Mouse (Mus musculus): Measurements from ENCODE around the gene Amh.
"Not testable (repeated sequence)": the region's sequence is repeated elsewhere in the genome, so short reads cannot be mapped to it uniquely, and the experiment has no call there.

Amh gene

DNA sequence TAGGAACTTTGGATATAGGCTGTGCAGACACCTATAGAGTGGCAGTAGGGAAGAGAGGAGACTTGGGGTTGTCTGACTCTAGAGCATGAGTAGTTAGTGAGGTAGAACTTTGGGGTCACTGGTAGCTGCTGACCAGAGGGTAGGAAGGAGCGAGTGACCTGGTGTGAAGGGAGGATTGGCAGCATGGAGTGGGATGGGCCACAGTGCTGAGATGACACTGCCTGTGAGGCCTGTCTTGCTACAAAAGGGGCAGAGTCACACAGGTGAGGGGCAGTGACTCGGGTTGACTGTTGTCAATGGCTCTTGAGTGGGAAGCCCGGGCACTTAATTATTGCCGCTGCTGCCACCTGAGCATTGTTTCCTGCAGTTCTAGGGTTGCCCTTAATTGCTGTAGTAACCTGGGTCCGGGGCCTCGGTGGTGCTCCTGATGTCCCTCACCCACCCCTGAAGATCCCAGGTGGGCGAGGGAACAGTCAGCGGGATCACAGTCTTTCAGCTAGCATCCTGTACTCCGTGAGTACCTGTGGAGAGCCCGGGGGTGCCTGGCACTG, 22.9 kb downstream of the Amh start:
- no peak for DNase-seq (ENCODE audit: low spot score)

GRCm38 (mm10) chr10:80828587-80828986, 23.5 kb downstream of the Amh start:
- DNase-seq (ENCODE audit: low spot score), result not testable (repeated sequence)

DNA sequence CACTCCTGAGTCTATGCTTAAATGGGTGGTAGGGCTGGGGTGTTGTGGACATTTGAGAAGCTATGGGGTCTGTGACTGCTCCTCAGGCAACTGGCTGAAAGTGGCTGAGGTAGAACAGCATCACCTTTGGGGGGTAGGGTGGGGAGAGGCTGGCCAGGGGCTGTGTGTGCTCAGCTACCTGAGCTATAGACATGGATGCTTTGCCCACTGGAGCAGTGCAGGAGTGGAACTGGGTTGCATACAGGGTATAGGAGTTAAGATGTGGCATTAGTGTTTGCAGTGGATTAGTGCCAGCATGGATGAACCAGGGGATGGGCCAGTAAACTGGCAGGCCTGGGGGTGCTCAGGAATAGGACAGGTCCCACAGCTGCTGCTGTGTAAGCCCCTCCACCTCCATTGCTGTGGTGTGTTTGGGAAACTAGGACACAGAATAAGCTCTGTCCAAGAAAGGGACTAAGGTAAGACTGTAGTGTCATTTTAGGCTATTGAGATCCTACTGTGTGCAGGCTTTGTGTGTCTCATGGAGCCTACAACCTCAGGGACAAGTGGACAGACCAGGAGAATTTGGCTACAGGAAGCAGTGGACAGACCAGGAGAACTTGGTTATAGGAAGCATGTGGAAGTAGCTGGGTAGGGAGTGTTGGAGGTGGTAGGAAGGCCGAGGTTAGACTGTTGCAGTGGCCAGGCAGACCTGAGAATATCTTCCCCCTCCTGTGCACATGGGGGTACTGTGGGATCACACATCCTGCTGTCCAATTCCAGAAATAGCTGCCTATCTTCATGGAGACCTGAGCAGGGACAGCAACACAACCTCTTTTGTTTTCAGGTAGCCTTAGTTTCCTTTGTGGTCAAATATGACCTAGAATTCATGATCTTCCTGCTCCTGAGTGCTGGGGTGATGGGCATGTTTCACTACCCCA, 24.6 kb downstream of the Amh start:
- no peak for DNase-seq (ENCODE audit: low spot score)

DNA sequence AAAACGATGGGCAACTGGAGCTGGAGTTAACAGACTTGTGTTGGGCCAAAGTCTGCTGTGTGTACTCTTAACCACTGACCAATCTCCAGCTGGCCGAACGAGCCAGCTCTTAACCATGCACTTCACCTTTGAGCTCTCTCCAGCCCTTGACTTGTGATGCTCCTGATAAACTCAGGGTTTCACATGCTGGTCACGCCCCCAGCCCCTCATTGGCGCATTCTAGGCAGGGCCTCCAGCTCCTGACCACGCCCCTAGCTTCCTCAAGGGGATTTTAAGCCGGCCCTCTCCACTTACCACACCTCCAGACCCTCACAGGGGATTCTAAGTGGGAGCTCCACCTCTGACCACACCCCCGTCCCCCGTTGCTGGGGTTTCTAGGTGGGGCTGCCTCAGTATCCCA, 26.1 kb downstream of the Amh start:
- DNase-seq (ENCODE audit: low spot score), result peak; percentile 95

DNA sequence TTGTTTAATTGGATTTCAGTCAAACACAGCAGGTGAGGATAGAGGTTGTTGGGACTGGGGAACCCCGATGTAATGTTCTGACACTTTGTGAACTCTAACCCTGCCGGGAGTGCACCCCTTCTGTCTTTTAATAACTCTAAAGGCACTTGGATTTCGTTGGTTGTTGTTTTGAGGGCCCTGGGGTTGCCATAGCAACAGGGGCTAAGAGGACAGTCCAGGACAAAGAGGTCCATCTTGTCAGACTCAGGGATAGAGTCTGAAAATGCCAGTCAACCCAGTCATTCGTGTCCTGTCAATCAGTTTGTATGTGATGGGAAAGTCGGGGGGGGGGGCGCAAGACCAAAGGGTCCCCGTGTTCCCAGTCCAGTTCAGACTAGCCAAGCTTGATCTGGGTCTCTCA, 27.8 kb downstream of the Amh start:
- DNase-seq (ENCODE audit: low spot score), result no peak

GRCm38 (mm10) chr10:80835617-80836016, 30.6 kb downstream of the Amh start:
- no peak for DNase-seq (ENCODE audit: low spot score)

DNA sequence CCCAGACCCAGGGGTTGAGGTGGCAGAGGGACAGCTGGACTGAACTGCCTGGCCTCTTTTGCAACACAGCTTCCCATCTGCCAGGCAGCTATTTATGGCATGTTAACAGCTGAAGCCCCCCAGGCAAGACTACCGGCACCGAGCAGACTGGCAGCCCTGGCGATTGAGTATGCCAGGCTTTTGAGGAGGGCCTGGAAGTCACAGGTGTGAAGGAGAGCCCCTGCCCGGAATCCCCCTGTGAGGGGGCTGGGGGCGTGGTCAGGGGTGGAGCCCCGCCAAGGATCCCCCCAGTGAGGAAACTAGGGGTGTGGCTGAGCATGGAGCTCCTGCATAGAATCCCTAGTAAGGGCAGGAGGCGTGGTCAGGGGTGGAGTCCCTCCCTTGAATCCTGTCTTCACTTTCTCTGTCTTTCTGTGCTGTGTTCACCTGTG, 31.9 kb downstream of the Amh start:
- no peak for DNase-seq (ENCODE audit: low spot score)

- no peak for DNase-seq (ENCODE audit: low spot score)
Observed at GRCm38 (mm10) chr10:80837827-80838226, 32.8 kb downstream of the Amh start.

DNA sequence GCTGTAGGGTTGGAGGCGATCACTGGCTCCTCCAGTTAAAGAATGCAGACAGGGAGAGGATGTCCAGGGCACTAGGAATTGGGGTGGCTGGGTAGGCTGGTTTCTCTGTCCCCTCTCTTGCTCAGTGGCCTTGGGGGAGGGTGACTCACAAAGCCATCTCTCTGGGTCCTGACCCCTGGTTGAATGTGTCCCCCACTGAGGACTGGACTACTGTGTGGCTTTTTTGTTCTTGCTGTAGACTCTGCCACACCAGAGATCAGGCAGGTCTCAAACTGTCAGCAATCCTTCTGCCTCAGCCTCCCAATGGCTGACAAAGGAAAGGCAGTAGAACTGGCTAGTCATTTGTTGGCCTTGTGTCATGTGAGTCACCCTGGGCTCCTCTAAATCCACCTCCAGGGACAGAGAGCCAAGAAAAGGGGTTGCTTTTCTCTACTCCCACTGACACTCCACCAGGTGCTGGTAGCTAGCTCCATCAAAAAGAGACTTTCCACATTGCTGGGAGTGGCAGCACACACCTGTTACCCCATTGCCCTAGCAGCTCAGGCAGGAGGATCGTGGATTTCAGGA, 33.4 kb downstream of the Amh start:
- no peak for DNase-seq (ENCODE audit: low spot score)

DNA sequence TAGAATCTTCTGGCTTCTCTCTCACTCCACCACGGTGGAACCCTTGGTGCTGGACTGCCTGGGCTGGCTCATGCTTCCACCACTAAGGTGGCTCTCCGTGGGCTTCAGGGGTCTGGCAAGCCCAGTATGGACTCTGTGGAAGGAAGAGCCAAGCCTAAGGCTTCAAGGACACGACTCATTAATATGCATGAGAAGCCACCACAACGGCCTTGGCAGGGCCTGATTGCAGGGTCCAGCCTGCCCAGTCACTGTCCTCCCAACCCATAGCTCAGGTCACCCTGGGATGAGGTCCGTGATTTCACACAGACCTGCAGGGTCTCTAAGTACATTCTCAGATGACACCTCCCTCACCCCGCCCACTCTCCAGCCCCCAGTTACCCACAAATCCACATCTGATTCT, 34.8 kb downstream of the Amh start:
- DNase-seq (ENCODE audit: low spot score), result no peak

- no peak for DNase-seq (ENCODE audit: low spot score)
Observed at GRCm38 (mm10) chr10:80841685-80842084, 36.6 kb downstream of the Amh start.

- DNase-seq (ENCODE audit: low spot score), result no peak
Observed at GRCm38 (mm10) chr10:80842334-80842733, 37.3 kb downstream of the Amh start.

- DNase-seq (ENCODE audit: low spot score), result no peak
Observed at GRCm38 (mm10) chr10:80843087-80843930, 38.3 kb downstream of the Amh start.

- DNase-seq (ENCODE audit: low spot score), result peak; percentile 48
Observed at GRCm38 (mm10) chr10:80843931-80844547, 39.0 kb downstream of the Amh start, which contains the start of gene Lingo3. Lingo3 (minus strand) TSS chr10:80844039.

- no peak for DNase-seq (ENCODE audit: low spot score)
Observed at GRCm38 (mm10) chr10:80845055-80845693, 40.1 kb downstream of the Amh start.

DNA sequence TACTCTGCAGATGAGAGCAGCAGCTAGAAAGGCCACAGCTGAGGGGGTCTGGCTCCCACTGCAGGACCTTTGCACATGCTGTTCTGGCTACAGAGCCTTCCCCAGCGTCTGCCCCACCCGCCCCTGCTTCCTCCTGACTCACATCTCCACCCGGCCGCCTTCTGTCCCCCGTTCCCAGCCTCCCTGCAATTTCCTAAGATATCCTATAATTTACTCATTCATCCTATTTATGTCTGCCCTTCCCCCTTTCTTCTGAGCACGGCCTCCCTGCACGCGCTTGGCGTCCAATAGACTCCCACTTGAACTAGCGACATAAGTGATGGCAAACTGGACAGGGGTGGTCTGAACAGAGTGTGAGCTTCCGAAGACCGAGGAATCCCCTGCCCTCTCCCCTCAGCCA, 40.7 kb downstream of the Amh start:
- no peak for DNase-seq (ENCODE audit: low spot score)

- DNase-seq (ENCODE audit: low spot score), result peak; percentile 66
Observed at GRCm38 (mm10) chr10:80848571-80848970, 43.5 kb downstream of the Amh start.

DNA sequence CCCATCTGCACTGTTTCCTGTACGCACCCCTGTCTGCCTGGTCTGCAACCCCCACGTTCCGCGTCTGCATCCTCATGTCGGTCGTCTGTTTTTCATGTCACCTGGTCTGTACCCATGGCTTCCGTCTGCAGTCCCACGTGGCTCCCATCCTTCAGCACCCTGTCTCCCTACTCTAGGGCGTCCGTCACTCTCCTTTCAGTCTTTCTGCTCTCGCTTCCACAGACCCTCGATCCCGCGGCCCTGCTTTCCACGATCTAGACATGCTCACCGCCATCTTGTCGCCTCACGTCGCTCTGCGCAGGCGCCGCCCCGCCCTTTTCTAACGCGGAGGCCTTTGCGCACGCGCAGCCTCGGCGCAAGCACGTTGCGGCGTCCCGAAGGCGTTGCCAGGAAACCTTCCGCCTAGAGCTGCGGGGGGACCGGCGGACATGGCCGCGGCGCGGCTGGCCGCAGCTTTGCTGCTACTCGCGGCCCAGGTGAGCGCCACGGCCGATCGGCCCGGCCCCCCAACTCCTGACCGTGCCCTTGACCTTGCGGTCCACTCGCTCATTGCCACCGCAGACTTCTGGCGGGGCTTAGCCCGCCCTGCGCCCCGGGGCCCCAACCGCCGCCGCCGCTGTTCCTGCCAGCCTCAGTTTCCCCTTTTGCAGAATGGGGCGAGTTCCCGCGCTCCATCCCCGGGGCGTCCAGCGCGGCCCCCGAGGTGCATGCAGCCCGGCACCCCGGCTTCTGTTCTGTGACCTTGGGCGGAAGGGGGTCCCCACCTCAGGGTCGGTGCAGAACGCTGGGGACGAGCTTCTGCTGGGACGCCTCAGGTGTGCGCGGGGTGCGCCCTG, 50.1 kb downstream of the Amh start, which contains the start of the genes Lsm7 and Sppl2b:
Gene Lsm7 (minus strand): TSS at position 297 of the 836 bp plus-strand sequence.
Gene Sppl2b (plus strand): TSS at position 363 of the 836 bp plus-strand sequence.
- peak; percentile 98 for DNase-seq (ENCODE audit: low spot score)

GRCm38 (mm10) chr10:80855749-80856073, 50.7 kb downstream of the Amh start:
- DNase-seq (ENCODE audit: low spot score), result peak; percentile 21

DNA sequence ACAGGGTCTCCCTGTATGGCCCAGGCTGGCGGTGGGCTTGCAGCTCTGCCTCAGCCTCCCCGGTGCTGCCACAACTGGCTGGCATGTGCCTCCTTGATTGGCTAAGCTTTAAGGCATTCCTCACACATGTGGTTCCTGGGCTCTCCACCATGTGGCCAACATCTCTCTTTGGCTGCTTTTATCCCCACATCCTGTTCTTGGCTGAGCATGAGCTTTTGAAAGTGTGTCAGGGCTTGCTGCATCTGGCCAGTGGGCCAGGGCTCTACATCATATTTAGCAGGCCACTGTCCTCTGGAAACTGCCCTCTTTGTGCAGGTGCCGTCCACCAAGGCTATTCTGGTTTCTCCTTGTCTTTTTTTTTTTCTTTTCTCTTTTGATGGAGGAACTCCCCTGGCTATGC, 51.2 kb downstream of the Amh start:
- DNase-seq (ENCODE audit: low spot score), result peak; percentile 35

All from embryo, embryonic 10 days (tissue).